Mouse (Mus musculus): Measurements from ENCODE around the gene March8. TPM values are rescaled to one million over a fixed set of nuclear protein-coding genes. Genes with fewer than 3 reads are reported as not detected.

March8 gene
- total RNA-seq (2023; ENCODE audit: inconsistent age): 0.48 to 3.2 TPM (median 1.0 TPM) in 4 replicates

DNA sequence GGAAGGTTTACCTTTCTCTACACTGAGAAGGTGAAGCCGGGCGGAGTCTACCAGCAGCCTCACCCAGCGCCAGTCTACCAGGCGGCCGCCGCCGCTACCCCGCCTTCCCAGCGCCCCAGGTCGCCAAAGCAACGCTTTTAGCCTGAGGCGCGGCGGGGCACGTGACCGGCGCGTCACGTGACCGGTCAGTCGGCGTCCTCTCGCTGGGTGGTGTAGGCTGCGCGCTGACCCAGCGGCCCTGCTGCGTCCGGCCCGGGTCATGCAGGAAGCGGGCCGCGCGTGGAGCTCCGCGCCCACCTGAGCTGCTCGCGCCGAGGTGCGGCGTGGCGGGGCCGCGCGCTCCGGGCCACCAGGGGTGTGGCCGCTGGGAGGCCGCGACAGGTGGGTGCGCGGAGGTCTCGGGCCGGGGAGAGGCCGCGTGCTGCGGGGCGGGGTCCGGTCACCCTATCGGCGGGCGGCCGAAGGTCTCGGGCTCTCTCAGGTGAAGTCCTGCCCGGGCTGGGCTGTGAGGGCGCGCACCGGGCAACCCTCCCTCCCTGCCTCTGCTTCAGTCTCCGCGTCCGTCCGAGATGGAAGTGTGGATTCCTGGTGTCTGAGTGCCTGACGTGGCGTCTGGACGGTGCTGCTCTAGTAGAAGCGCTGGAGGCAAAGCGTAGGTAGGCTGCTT lies at the start of gene March8:
Gene March8, plus strand, starts transcription at position 190 of the 667 bp plus-strand sequence.

Other genes with a start within 250 kb of the March8 start
- 34.1 to 35.8 TPM (median 34.6 TPM) in 4 replicates for gene Tmcc1, start 144.5 kb upstream of the March8 start, total RNA-seq (2023; ENCODE audit: inconsistent age)
- gene Washc2, start 130.0 kb upstream of the March8 start, total RNA-seq (2023; ENCODE audit: inconsistent age): 142 to 157 TPM (median 146 TPM) in 4 replicates
- 2.7 to 3.7 TPM (median 3.3 TPM) in 4 replicates for gene Zfand4, start 73.8 kb upstream of the March8 start, total RNA-seq (2023; ENCODE audit: inconsistent age)
- gene Alox5, start 123.2 kb downstream of the March8 start, total RNA-seq (2023; ENCODE audit: inconsistent age): 0.26 to 0.57 TPM in 2 of 4 replicates, not detected in the others
- not detected in 4 replicates for gene Olfr211, start 151.1 kb downstream of the March8 start, total RNA-seq (2023; ENCODE audit: inconsistent age)
- gene Olfr212, start 168.5 kb downstream of the March8 start, total RNA-seq (2023; ENCODE audit: inconsistent age): 0.18 to 0.19 TPM in 2 of 4 replicates, not detected in the others
- gene Olfr213, start 200.4 kb downstream of the March8 start, total RNA-seq (2023; ENCODE audit: inconsistent age): not detected in 4 replicates
- gene Gm5580, start 213.1 kb downstream of the March8 start, total RNA-seq (2023; ENCODE audit: inconsistent age): 2.7 to 7.1 TPM (median 4.0 TPM) in 4 replicates
- not detected in 4 replicates for gene Olfr214, start 216.2 kb downstream of the March8 start, total RNA-seq (2023; ENCODE audit: inconsistent age)
- not detected in 4 replicates for gene Olfr215, start 246.2 kb downstream of the March8 start, total RNA-seq (2023; ENCODE audit: inconsistent age)

Measured in B cell, adult (primary cell).